Mouse (Mus musculus): ENCODE measurements around the gene Fcer2a. TPM values are rescaled to one million over a fixed set of nuclear protein-coding genes. Genes with fewer than 3 reads are reported as not detected.

Gene Fcer2a
- total and polyA plus RNA-seq, 2 experiments from 2014 or later, result 0.41 TPM; not detected in 1

- 82% methylated on average over 4 of the region's 4 CpGs for WGBS
- Histone ChIP-seq H3K27ac (ENCODE audit: low read depth, low read length) (no peak overlapping the region), H3K9ac (replicated peaks; ENCODE audit: low read length, poor library complexity, severe bottlenecking) (no peak overlapping the region), H3K36me3 (ENCODE audit: insufficient read depth, low read length) (no peaks in the 10 kb centered on the region), H3K4me2 (ENCODE audit: low read depth, low read length, poor library complexity, severe bottlenecking) (no peak overlapping the region), H3K4me1 (ENCODE audit: insufficient read depth, low read length) (no peaks in the 10 kb centered on the region), H3K9me3 (ENCODE audit: low read length) (no peaks in the 10 kb centered on the region), H3K27me3 (ENCODE audit: insufficient read depth, low read length) (no peaks in the 10 kb centered on the region), H3K4me3 (ENCODE audit: low read depth, low read length) (no peak overlapping the region)
- no peak for TF ChIP-seq CTCF (IDR thresholded peaks at IDR 0.05)
- ATAC-seq (ENCODE audit: low FRiP score) (no peak), DNase-seq (ENCODE audit: low spot score) (no peak)
Measured at GRCm38 (mm10) chr8:3647561-3647960, 46.4 kb downstream of the Fcer2a start.

- Histone ChIP-seq H3K27me3 (ENCODE audit: insufficient read depth, low read length) (no peaks in the 10 kb centered on the region), H3K4me2 (ENCODE audit: low read depth, low read length, poor library complexity, severe bottlenecking) (no peak overlapping the region), H3K4me1 (ENCODE audit: insufficient read depth, low read length) (no peaks in the 10 kb centered on the region), H3K4me3 (ENCODE audit: low read depth, low read length) (no peak overlapping the region), H3K36me3 (ENCODE audit: insufficient read depth, low read length) (no peaks in the 10 kb centered on the region), H3K27ac (ENCODE audit: low read depth, low read length) (no peak overlapping the region), H3K9me3 (ENCODE audit: low read length) (no peaks in the 10 kb centered on the region), H3K9ac (replicated peaks; ENCODE audit: low read length, poor library complexity, severe bottlenecking) (no peak overlapping the region)
- ATAC-seq (ENCODE audit: low FRiP score) (no peak), DNase-seq (ENCODE audit: low spot score) (no peak)
- WGBS, result 87% methylated on average over 6 of the region's 6 CpGs
- no peak for TF ChIP-seq CTCF (IDR thresholded peaks at IDR 0.05)
Measured at GRCm38 (mm10) chr8:3646824-3647531, 47.0 kb downstream of the Fcer2a start.

- Histone ChIP-seq H3K36me3 (ENCODE audit: insufficient read depth, low read length) (no peaks in the 10 kb centered on the region), H3K27me3 (ENCODE audit: insufficient read depth, low read length) (no peaks in the 10 kb centered on the region), H3K27ac (ENCODE audit: low read depth, low read length) (no peak overlapping the region), H3K9ac (replicated peaks; ENCODE audit: low read length, poor library complexity, severe bottlenecking) (no peak overlapping the region), H3K4me2 (ENCODE audit: low read depth, low read length, poor library complexity, severe bottlenecking) (no peak overlapping the region), H3K9me3 (ENCODE audit: low read length) (no peaks in the 10 kb centered on the region), H3K4me3 (ENCODE audit: low read depth, low read length) (no peak overlapping the region), H3K4me1 (ENCODE audit: insufficient read depth, low read length) (no peaks in the 10 kb centered on the region)
- DNase-seq (ENCODE audit: low spot score), result peak; percentile 10
- WGBS, result 18% methylated on average over 5 of the region's 5 CpGs
- TF ChIP-seq CTCF (IDR thresholded peaks at IDR 0.05), result no peak
- no peak for ATAC-seq (ENCODE audit: low FRiP score)
Measured at GRCm38 (mm10) chr8:3645804-3646203, 48.2 kb downstream of the Fcer2a start.

Other genes with a start within 250 kb of the Fcer2a start
- gene Pex11g, start 226.5 kb downstream of the Fcer2a start, total RNA-seq (2014; rRNA removed), result 1.8 and 2.2 TPM in 2 replicates
- gene Pex11g, start 226.5 kb downstream of the Fcer2a start, polyA plus RNA-seq (2015; fragmentation: Nextera tagmentation; extraction: Ambion mirVana), result 3.1 and 3.6 TPM in 2 replicates
- 0.47 and 0.55 TPM in 2 replicates for gene Tex45, start 223.3 kb downstream of the Fcer2a start, total RNA-seq (2014; rRNA removed)
- 0.64 and 0.68 TPM in 2 replicates for gene Tex45, start 223.3 kb downstream of the Fcer2a start, polyA plus RNA-seq (2015; fragmentation: Nextera tagmentation; extraction: Ambion mirVana)
- 85.5 and 106 TPM in 2 replicates for gene Zfp358, start 201.0 kb downstream of the Fcer2a start, total RNA-seq (2014; rRNA removed)
- gene Zfp358, start 201.0 kb downstream of the Fcer2a start, polyA plus RNA-seq (2015; fragmentation: Nextera tagmentation; extraction: Ambion mirVana), result 57.1 and 58.3 TPM in 2 replicates
- 93.8 and 116 TPM in 2 replicates for gene Mcoln1, start 193.7 kb downstream of the Fcer2a start, total RNA-seq (2014; rRNA removed)
- 108 and 117 TPM in 2 replicates for gene Mcoln1, start 193.7 kb downstream of the Fcer2a start, polyA plus RNA-seq (2015; fragmentation: Nextera tagmentation; extraction: Ambion mirVana)
- gene Pnpla6, start 178.8 kb downstream of the Fcer2a start, total RNA-seq (2014; rRNA removed), result 57.0 and 57.5 TPM in 2 replicates
- gene Pnpla6, start 178.8 kb downstream of the Fcer2a start, polyA plus RNA-seq (2015; fragmentation: Nextera tagmentation; extraction: Ambion mirVana), result 35.5 and 36.8 TPM in 2 replicates
- gene C330021F23Rik, start 126.2 kb downstream of the Fcer2a start, total RNA-seq (2014; rRNA removed), result not detected in 2 replicates
- 0.17 TPM in 1 of 2 replicates, not detected in the other for gene C330021F23Rik, start 126.2 kb downstream of the Fcer2a start, polyA plus RNA-seq (2015; fragmentation: Nextera tagmentation; extraction: Ambion mirVana)
- 115 and 149 TPM in 2 replicates for gene Camsap3, start 106.9 kb downstream of the Fcer2a start, total RNA-seq (2014; rRNA removed)
- 44.9 and 46.2 TPM in 2 replicates for gene Camsap3, start 106.9 kb downstream of the Fcer2a start, polyA plus RNA-seq (2015; fragmentation: Nextera tagmentation; extraction: Ambion mirVana)
- gene Xab2, start 72.9 kb downstream of the Fcer2a start, total RNA-seq (2014; rRNA removed), result 41.9 and 43.0 TPM in 2 replicates
- 31.7 and 35.9 TPM in 2 replicates for gene Xab2, start 72.9 kb downstream of the Fcer2a start, polyA plus RNA-seq (2015; fragmentation: Nextera tagmentation; extraction: Ambion mirVana)
- gene Pet100, start 72.6 kb downstream of the Fcer2a start, total RNA-seq (2014; rRNA removed), result 5.7 and 7.7 TPM in 2 replicates
- 70.9 and 71.3 TPM in 2 replicates for gene Pet100, start 72.6 kb downstream of the Fcer2a start, polyA plus RNA-seq (2015; fragmentation: Nextera tagmentation; extraction: Ambion mirVana)
- 10.4 and 33.2 TPM in 2 replicates for gene Pcp2, start 68.6 kb downstream of the Fcer2a start, total RNA-seq (2014; rRNA removed)
- gene Pcp2, start 68.6 kb downstream of the Fcer2a start, polyA plus RNA-seq (2015; fragmentation: Nextera tagmentation; extraction: Ambion mirVana), result 0.83 and 1.1 TPM in 2 replicates
- 23.1 and 35.3 TPM in 2 replicates for gene Stxbp2, start 63.2 kb downstream of the Fcer2a start, total RNA-seq (2014; rRNA removed)
- 36.1 and 44.2 TPM in 2 replicates for gene Stxbp2, start 63.2 kb downstream of the Fcer2a start, polyA plus RNA-seq (2015; fragmentation: Nextera tagmentation; extraction: Ambion mirVana)
- gene Retn, start 38.4 kb downstream of the Fcer2a start, total RNA-seq (2014; rRNA removed), result not detected in 2 replicates
- gene Retn, start 38.4 kb downstream of the Fcer2a start, polyA plus RNA-seq (2015; fragmentation: Nextera tagmentation; extraction: Ambion mirVana), result 0.42 and 0.62 TPM in 2 replicates
- gene Mcemp1, start 28.4 kb downstream of the Fcer2a start, total RNA-seq (2014; rRNA removed), result not detected in 2 replicates
- 0.23 and 0.26 TPM in 2 replicates for gene Mcemp1, start 28.4 kb downstream of the Fcer2a start, polyA plus RNA-seq (2015; fragmentation: Nextera tagmentation; extraction: Ambion mirVana)
- 14.7 and 33.3 TPM in 2 replicates for gene Fcor, start 21.8 kb downstream of the Fcer2a start, total RNA-seq (2014; rRNA removed)
- 20.1 and 20.3 TPM in 2 replicates for gene Fcor, start 21.8 kb downstream of the Fcer2a start, polyA plus RNA-seq (2015; fragmentation: Nextera tagmentation; extraction: Ambion mirVana)
- 59.7 and 65.3 TPM in 2 replicates for gene Trappc5, start 17.9 kb downstream of the Fcer2a start, total RNA-seq (2014; rRNA removed)
- gene Trappc5, start 17.9 kb downstream of the Fcer2a start, polyA plus RNA-seq (2015; fragmentation: Nextera tagmentation; extraction: Ambion mirVana), result 67.0 and 68.3 TPM in 2 replicates
- not detected in 2 replicates for gene Clec4g, start 26.5 kb upstream of the Fcer2a start, total RNA-seq (2014; rRNA removed)
- gene Clec4g, start 26.5 kb upstream of the Fcer2a start, polyA plus RNA-seq (2015; fragmentation: Nextera tagmentation; extraction: Ambion mirVana), result not detected in 2 replicates
- gene Cd209a, start 54.8 kb upstream of the Fcer2a start, total RNA-seq (2014; rRNA removed), result 0.11 TPM in 1 of 2 replicates, not detected in the other
- not detected in 2 replicates for gene Cd209a, start 54.8 kb upstream of the Fcer2a start, polyA plus RNA-seq (2015; fragmentation: Nextera tagmentation; extraction: Ambion mirVana)
- not detected in 2 replicates for gene Cd209e, start 160.1 kb upstream of the Fcer2a start, total RNA-seq (2014; rRNA removed)
- not detected in 2 replicates for gene Cd209e, start 160.1 kb upstream of the Fcer2a start, polyA plus RNA-seq (2015; fragmentation: Nextera tagmentation; extraction: Ambion mirVana)
- not detected in 2 replicates for gene Cd209d, start 184.4 kb upstream of the Fcer2a start, total RNA-seq (2014; rRNA removed)
- not detected in 2 replicates for gene Cd209d, start 184.4 kb upstream of the Fcer2a start, polyA plus RNA-seq (2015; fragmentation: Nextera tagmentation; extraction: Ambion mirVana)
- gene Cd209b, start 232.7 kb upstream of the Fcer2a start, total RNA-seq (2014; rRNA removed), result 0.22 TPM in 1 of 2 replicates, not detected in the other
- gene Cd209b, start 232.7 kb upstream of the Fcer2a start, polyA plus RNA-seq (2015; fragmentation: Nextera tagmentation; extraction: Ambion mirVana), result 0.16 TPM in 1 of 2 replicates, not detected in the other

Measured in midbrain, postnatal 0 days (tissue).